Mouse (Mus musculus): ENCODE data around the gene Wdr4. TPM values are rescaled to one million over a fixed set of nuclear protein-coding genes. Genes with fewer than 3 reads are reported as not detected.

The Wdr4 gene
- total RNA-seq, 2 experiments from 2014 or later: 7.0 to 8.1 TPM

DNA sequence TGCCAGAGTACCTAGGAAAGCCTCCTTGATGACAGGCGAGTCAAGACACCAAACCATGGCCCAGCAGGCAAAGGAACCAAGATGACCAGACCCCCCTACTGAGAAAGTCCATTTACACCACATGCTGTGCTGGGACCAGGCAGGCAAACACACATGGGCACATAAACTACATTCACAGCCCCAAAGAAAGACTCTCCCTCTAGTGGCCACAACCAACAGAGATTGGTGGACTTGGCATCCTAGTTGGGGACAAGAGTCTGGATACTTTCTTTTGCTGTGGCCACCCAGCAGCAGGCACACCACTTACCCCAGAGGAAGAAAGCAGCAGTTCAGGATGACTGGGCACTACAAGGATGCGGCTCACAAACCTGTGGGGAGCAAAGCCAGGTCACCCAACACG lies 18.9 kb downstream of the Wdr4 start:
- DNase-seq: no peak
- intact Hi-C loops (cut with DNase I): no loop called here

DNA sequence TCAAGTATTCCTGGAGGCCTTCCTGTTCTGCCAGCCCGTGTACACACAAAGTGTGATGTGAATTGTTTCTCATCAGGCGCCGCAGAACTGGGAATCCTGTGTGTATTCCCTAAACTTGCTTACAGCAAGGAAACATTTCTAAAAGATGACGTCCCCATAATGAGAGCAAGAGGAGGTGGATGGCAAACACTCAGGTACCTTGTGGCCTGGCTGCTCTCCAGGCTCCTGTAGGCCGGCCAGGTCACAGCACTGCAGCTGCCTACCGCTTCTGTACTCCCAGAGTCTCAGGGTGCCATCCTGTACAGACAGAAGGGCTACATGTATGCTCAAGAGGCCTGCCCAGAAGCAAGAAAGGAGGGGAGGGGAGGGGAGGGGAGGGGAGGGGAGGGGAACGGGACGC lies 19.4 kb downstream of the Wdr4 start:
- intact Hi-C loops (cut with DNase I): no loop called here
- no peak for DNase-seq

DNA sequence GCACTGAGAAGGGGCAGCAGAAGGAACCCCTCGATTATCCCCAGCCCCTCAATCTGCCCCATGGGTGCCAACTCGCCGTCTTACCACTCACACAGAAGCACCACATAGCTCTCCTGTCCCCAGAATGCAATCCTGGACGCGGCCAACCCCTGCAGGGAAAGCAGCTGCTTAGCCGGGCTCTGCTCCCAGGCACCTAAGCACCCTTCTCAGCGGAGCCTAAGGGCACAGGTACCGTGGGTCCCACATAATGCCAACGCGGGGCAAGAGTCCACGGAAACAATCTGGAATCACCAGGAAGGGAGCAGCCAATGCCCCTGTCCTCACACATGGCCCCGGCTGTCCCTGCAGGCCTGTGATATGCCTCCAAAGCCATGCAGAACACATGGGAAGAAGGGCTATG lies 20.1 kb downstream of the Wdr4 start:
- intact Hi-C loops (cut with DNase I): loop anchor here (10.0 kb wide), 1 partner anchor 375 kb away; the partner anchor contains the start of gene Tff3
- DNase-seq: no peak

DNA sequence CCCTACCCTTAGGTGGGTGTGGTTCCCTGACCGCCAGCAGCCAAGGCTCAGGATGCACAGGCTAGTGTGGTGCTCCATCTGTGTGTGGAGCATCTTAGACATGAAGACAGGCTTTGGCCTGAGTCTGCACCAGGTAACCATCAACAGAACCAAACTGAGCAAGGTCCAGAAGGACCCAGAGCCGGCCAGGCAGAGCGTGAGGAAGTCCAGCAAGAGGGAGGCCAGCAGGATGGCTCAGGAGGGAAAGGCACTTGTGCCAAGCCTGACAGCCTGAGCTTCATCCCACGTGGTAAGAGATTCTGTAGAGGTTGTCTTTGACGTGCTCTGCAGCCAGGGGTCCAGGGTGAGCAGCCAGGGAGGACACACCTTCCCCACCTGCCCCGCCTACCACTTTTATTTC lies 22.1 kb downstream of the Wdr4 start:
- no peak for DNase-seq
- intact Hi-C loops (cut with DNase I): loop anchor here (10.0 kb wide), 1 partner anchor 373 kb away; the partner anchor contains the start of gene Tff3

- no peak for DNase-seq
- intact Hi-C loops (cut with DNase I): loop anchor here (5.0 to 10.0 kb wide), 3 partner anchors 48 to 370 kb away; partner anchors contain the start of gene Tff3
Measured at GRCm38 (mm10) chr17:31494989-31495388, 24.8 kb downstream of the Wdr4 start.

DNA sequence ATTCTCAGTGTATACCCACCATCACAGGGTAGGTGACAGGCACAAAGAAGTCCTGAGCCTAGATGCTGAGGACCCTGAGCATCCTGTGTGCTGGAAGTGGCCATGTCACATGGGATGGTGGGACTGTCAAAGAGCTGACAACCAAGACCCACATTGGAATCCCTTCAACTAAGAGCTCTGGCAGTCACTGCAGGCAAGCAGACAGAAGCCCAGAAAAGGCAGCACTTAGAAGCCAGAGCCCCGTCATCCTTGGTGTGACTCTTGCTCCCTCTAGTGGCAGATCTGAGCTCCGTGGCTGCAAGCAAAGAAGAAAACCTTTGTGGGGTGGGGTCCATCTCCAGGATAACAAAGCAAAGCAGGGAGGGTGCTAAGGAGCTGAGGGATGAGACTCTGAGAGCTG lies 27.4 kb downstream of the Wdr4 start:
- peak; percentile 71 to 75 for DNase-seq
- intact Hi-C loops (cut with DNase I): loop anchor here (1.0 to 10.0 kb wide), 5 partner anchors 45 to 368 kb away; partner anchors contain the start of gene Tff3

GRCm38 (mm10) chr17:31491355-31491754 lies 28.4 kb downstream of the Wdr4 start:
- intact Hi-C loops (cut with DNase I): loop anchor here (2.0 to 10.0 kb wide), 4 partner anchors 44 to 367 kb away; partner anchors contain the start of gene Tff3
- no peak for DNase-seq

- intact Hi-C loops (cut with DNase I): no loop called here
- no peak for DNase-seq
Measured at GRCm38 (mm10) chr17:31487433-31488060, 32.2 kb downstream of the Wdr4 start.

GRCm38 (mm10) chr17:31486616-31487198 lies 33.1 kb downstream of the Wdr4 start:
- DNase-seq: no peak
- intact Hi-C loops (cut with DNase I): no loop called here

DNA sequence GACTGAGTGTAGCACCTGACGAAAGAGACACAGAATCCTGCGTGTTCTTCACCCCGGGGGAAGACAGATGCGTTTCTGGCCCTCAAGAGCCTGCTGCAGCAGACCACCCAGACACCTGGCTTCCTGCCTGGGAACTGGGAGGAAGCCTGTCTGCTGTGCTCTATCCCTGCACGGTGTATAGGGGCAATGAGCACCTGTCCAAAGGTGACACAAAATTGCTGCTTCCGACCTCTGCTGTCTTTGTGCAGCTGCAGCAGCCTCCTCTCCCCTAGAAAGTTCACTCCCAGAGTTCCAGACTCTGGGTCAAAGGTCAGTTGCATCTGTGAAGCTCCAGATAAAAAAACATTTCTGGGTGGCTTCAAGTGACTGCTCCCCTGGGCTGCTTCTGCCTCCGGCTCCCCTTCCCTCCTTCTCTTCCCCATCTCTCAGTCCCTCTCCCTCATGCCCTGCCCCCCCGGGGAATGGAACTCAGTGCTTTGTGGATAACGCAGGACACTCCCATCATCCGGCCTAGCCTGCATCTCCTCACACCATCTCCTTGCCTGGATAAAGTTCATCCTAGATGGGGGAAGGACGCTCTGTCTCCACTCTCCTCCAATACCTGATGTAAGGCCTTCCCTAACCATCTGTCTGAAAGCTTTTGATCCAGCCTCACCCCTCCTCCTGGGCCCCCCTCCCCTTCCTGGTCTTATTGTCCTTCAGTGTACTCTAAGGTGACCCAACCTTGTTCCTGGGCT lies 40.5 kb downstream of the Wdr4 start:
- intact Hi-C loops (cut with DNase I): no loop called here

GRCm38 (mm10) chr17:31478606-31479005 lies 41.2 kb downstream of the Wdr4 start:
- no peak for DNase-seq
- intact Hi-C loops (cut with DNase I): no loop called here

More for the DNA sequence above, 40.5 kb downstream of the Wdr4 start:
- no peak for DNase-seq

DNA sequence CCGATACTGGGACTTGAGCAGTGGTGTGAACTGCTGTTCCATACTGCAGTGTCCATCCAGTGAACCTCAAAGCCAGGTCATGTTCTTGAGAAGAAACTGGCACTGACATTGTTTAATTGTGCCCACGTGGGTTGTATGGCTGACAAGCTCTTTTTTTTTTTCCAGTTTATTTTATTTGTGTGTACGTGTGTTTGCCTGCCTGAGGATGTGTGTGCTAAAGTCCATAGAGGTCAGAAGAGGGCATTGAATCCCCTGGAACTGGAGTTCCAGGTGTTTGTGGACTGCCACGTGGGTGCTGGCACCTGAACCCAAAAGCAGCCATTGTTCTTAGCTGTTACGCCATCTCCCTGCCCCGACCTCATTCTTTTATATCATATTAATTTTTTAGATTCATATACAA lies 45.4 kb downstream of the Wdr4 start:
- intact Hi-C loops (cut with DNase I): no loop called here
- DNase-seq: no peak

GRCm38 (mm10) chr17:31470766-31471418 lies 48.9 kb downstream of the Wdr4 start:
- intact Hi-C loops (cut with DNase I): no loop called here
- DNase-seq: no peak

DNA sequence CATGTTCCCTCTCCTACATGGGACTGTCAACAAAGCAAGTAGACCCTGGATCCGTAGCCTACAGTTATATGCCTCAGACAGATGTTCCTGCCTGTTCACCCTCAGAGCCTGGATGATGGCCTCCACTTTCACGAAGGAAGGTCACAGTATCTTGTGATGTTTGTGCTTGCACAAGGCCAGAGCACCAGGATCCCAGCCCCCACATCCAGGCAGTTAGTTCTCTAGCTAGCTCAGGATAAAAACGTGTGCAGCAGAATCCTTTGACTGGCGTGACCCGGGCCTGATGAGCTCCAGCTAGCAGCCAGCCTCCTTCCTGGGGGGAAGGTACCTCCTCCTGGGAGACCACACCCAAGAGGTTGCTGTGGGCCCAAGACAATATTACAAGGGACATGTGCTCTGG lies 51.3 kb downstream of the Wdr4 start:
- no peak for DNase-seq
- intact Hi-C loops (cut with DNase I): no loop called here

GRCm38 (mm10) chr17:31466854-31467253 lies 52.9 kb downstream of the Wdr4 start:
- intact Hi-C loops (cut with DNase I): no loop called here

GRCm38 (mm10) chr17:31462506-31462905 lies 57.3 kb downstream of the Wdr4 start:
- DNase-seq: no peak
- intact Hi-C loops (cut with DNase I): no loop called here

More at GRCm38 (mm10) chr17:31466854-31467253, 52.9 kb downstream of the Wdr4 start:
- DNase-seq: no peak

DNA sequence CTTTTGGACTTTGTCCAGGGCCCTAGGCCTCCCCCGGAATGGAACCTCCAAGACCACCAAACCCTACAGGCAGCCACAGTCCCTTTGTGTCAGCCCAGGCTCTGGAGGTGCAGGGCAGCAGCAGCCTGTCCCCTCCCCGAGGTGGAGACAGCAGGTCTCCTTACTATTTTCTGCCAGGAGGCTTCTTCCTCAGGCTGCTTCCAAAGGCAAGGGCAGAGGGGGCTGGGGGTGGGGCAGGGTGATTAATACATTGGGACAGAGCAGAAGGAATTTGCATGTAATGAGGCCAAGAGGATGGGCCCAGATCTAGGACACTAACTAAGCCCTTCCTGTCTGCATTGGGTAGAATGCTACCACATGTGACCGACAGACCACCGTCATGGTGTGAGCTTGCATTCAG lies 59.4 kb downstream of the Wdr4 start:
- intact Hi-C loops (cut with DNase I): no loop called here
- no peak for DNase-seq

- intact Hi-C loops (cut with DNase I): no loop called here
- peak; percentile 34 to 46 for DNase-seq
Measured at GRCm38 (mm10) chr17:31456723-31457567, 62.8 kb downstream of the Wdr4 start.

- intact Hi-C loops (cut with DNase I): no loop called here
- no peak for DNase-seq
Measured at GRCm38 (mm10) chr17:31454056-31454455, 65.7 kb downstream of the Wdr4 start.

DNA sequence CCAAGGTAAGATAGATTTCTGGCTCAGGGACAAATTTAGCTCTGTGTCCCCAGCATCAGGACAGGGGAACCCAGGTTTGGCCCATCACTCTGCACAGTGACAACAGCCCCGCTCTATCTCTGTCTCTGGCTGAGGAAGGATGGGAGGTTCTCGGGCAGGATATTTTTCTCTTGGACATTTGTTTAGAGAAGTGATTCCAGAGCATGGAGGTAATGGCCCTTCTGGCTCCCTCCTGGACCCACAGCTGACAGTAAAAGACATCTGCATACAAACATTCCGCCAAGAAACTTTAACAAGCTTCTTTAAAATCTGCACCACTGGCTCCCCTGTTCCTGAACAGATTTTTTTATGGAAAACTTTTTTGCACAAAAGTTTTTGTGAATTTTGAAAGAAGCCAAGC lies 66.3 kb downstream of the Wdr4 start:
- intact Hi-C loops (cut with DNase I): no loop called here
- peak in 1 of 2 experiments; percentile 33 for DNase-seq
